Mouse (Mus musculus) CH12.LX (cell line): ENCODE measurements around the gene Cxcl10.

Experiments
- BHLHE40 ChIP-seq: IDR thresholded peaks from 2 replicates; pipeline ENCODE4 v1.6.1; 2011; ENCODE audit warnings: mild to moderate bottlenecking, low read depth, low read length, improper control_type of control experiment
- CTCF ChIP-seq, 2 experiments: IDR thresholded peaks in 1 of 2; conservative IDR thresholded peaks in 1 of 2; 2 replicates each; pipeline ENCODE4 v1.5.1; 2011 to 2012; ENCODE audit warnings: low read depth in 2 of 2, low read length in 2 of 2, improper control_type of control experiment in 1 of 2, inconsistent platforms in 1 of 2, mild to moderate bottlenecking in 1 of 2, moderate library complexity in 1 of 2
- JUND ChIP-seq: conservative IDR thresholded peaks from 2 replicates; pipeline ENCODE4 v1.6.1; 2011; ENCODE audit warnings: low read depth, low read length, improper control_type of control experiment
- MAFK ChIP-seq: IDR thresholded peaks from 2 replicates; pipeline ENCODE4 v1.6.1; 2011; ENCODE audit warnings: low read length, improper control_type of control experiment; ENCODE audit not compliant: insufficient replicate concordance
- MAZ ChIP-seq: IDR thresholded peaks from 2 replicates; pipeline ENCODE4 v1.6.1; 2012; ENCODE audit warnings: low read depth, mild to moderate bottlenecking, inconsistent platforms, low read length, improper control_type of control experiment, moderate library complexity
- MEF2A ChIP-seq: IDR thresholded peaks from 2 replicates; pipeline ENCODE4 v1.6.1; 2014; ENCODE audit warnings: low read depth, mild to moderate bottlenecking, inconsistent platforms, low read length, improper control_type of control experiment, borderline replicate concordance
- MYC ChIP-seq: IDR thresholded peaks from 2 replicates; pipeline ENCODE4 v1.6.1; 2011; ENCODE audit warnings: low read depth, mild to moderate bottlenecking, improper control_type of control experiment, low read length
- POLR2A ChIP-seq: IDR thresholded peaks from 2 replicates; pipeline ENCODE4 v1.6.1; 2011; ENCODE audit warnings: low read depth, mild to moderate bottlenecking, improper control_type of control experiment, low read length
- UBTF ChIP-seq: IDR thresholded peaks from 2 replicates; pipeline ENCODE4 v1.6.1; 2012; ENCODE audit warnings: low read depth, mild to moderate bottlenecking, inconsistent platforms, low read length, improper control_type of control experiment, moderate library complexity
- ZNF384 ChIP-seq: IDR thresholded peaks from 2 replicates; pipeline ENCODE4 v1.6.1; 2012; ENCODE audit warnings: low read depth, low read length, improper control_type of control experiment, inconsistent platforms

DNA sequence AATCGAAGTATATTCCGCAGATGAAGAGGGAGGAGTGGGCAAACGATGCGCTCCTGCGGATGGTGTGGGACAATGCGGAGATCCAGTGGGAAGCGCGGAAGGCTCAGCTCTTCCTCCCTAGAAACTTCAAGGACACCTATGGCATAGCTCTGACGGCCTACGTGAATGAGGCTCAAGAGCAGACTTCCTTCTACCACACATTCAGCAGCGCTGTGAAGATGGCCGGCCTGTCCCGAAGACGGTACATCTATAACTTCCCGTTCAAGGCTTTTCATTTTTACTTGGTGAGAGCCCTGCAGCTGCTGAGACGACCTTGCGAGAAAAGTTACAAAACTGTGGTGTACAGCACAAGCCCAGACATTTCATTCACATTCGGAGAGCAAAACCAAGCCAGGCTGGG is 43.9 kb upstream of the Cxcl10 start:
- TF ChIP-seq CTCF (conservative IDR thresholded peaks at IDR 0.05 in 1 of 2, IDR thresholded peaks at IDR 0.05 in 1 of 2; ENCODE audit: low read depth in 2 of 2, low read length in 2 of 2) (no peak), MEF2A (no peak), MYC (no peak), ZNF384 (no peak), BHLHE40 (no peak), MAFK (no peak), POLR2A (no peak), JUND (no peak), UBTF (no peak), MAZ (no peak)
